Mouse (Mus musculus) adrenal gland, postnatal 10 days (tissue): ENCODE results near the gene Ndufaf8. TPM values are rescaled to one million over a fixed set of nuclear protein-coding genes. Genes with fewer than 3 reads are reported as not detected.

Experiments
- DNase-seq: peaks from one replicate; pipeline ENCODE4 v3.0.0; 2021; ENCODE audit warnings: mixed read lengths
- total RNA-seq, 2 experiments: library from RNA; stranded (reverse); gene quantifications; 2 replicates each; pipeline ENCODE4 v1.2.3; 2021

The Ndufaf8 gene
- total RNA-seq, 2 experiments from 2014 or later: 53.1 to 53.9 TPM

DNA sequence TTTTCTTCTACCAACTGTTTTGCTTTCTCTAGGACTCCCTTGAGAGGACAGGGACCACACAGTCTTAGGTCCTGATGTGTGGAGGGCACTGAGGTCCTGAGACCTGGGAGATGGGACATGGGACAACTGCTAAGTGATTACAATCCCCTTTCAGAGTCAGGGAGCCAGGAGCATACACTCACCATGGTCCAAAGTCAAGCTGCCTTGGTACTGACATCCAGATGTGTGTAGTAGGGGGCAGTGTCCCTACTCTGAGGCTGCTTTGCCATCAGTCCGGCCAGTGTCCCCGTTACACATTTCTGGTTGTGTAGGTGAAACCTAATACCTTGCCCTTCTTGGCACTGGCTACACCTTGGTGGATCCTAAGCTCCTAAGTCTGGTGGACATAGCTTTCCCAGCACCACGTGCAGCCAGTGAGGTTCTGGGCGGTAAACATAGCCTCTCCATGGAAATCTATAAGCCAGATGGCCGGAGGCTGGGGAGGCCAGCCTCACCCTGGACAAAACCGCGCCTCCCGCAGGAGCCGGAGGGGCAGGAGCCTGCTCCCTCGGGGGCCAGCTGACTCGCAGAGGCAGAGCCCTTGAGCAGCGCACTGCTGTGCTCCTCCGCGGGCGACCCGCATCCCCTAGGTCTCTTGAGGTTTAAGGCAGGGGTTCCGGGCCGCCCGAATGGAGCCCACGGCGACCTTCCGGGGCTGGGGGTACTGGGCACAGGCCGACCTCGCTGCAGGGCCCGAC is 12.7 kb upstream of the Ndufaf8 start:
- DNase-seq: peak; percentile 66

DNA sequence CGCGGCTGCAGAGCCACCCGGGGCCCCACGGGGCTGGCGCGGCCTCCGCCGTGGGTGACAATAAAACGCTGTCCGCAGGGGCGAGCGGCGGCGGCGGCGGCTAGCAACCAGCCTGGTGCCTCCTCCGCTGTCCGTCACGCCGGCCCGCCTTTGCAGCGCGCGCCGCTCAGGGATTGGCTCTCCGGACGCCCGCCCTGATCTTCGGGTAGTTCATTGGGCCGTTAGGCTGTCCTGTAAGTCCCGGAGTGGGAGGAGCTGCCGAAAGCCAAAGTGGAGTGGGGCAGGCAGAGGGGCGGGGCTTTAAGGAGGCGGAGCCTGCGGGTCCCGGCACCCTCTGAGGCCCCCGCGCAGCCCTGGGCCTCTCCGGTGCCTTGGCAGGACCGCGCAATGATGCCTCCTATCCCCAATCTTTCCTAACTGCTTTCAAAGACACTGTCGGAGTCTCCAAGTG is 12.0 kb upstream of the Ndufaf8 start, which contains the start of gene Cep131:
Cep131 (minus strand) TSS at position 126 of the 451 bp plus-strand sequence.
- peak; percentile 99 for DNase-seq

DNA sequence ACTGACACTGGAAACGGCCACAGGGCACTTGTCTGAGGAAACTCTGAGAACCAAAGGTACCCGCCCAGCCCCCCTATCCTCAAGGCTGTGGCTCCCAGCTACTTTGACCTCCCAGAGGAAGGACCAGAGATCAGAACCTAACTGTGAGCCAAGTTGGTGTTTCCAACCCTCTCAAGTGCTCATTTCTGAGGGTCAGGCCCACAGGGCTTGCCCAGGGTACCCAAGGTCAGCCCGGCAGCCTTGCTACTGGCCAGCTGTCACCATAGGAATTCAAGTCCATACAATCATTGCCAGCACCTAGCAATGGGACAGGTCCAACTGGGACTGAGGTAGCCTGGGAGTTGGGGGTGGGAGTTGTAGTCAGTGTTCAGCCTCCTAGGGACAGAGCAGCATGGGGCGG is 8.1 kb upstream of the Ndufaf8 start:
- peak; percentile 56 for DNase-seq

DNA sequence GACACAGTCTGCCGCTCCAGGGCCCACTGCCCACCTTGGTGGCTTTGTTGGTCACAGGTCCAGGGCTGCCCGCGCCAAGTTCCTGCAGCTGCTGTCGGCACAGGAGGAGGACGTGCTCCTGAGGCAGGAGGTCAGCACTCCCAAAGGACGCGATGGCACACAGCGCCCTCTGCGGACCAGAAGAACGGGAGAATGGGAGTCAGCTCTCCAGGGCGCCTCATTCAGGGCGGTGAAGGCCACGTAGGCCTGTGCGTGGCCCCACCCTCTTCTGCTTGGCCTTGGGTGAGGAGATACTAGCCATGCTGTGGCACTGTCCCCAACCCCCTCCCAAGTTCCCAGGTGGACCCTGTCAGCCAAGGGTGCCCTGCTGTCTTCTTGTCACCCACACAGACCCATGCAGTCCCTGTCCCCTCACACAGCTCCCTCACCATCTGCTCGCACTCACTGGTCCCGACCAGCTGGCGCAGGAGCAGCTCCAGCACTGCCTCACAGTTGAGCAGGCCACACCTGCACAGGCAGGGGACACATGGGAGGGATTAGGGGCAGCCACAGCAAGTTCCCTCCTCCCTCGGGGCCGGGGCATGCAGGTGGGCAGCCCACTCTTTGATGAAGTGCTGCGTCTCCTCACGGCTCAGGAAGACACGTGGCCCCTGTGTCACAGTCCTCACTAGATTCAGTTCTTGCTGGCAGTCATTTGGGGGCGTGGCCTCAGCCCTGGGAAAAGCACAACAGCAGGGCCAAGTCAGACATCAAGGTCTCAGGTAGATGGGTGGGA is 5.7 kb upstream of the Ndufaf8 start:
- peak; percentile 81 for DNase-seq

DNA sequence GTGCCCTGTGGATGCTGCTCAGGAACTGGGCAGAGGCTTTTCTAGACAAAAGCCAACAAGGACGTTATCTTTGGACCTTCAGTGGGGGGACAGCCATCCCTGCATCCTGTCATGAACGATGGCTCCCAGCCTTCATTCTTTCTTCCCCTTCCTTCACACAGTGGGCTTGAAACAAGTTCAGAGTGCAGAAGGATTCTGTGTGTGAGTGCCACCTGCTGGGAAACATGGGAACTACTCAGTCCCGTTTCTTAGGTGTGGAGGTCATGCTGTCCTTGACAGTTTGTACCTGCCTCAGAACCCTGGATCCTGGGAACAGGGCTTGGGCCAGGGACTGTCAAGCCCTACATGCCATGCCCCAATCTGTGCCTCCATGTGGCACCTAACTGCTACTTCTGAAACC is 2.3 kb downstream of the Ndufaf8 start:
- peak; percentile 75 for DNase-seq

DNA sequence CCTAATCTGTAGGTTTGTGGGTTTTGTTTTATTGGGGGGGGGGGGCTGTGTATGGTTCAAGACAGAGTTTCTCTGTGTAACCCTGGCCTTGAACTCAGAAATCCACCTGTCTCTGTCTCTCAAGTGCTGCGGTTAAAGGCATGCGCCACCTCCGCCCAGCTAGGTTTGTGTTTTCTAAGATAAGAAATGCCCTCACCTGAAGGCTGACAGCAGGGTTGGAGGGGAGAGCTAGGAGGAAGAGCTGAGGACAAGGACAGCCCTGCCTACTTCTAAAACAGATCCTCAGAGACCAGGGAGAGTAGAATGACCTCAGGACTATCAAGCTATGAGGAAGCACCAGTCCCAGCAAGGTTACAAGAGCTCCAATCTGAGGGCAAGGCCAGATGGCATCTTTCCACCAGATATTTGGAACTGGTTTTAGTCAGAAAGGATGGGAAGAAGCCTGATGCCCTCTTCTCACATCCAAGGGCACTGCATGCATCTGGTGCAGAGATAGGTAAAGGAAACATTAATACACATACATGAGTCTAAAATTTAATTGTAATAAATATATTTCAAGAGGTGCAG is 4.8 kb downstream of the Ndufaf8 start:
- peak; percentile 45 for DNase-seq

DNA sequence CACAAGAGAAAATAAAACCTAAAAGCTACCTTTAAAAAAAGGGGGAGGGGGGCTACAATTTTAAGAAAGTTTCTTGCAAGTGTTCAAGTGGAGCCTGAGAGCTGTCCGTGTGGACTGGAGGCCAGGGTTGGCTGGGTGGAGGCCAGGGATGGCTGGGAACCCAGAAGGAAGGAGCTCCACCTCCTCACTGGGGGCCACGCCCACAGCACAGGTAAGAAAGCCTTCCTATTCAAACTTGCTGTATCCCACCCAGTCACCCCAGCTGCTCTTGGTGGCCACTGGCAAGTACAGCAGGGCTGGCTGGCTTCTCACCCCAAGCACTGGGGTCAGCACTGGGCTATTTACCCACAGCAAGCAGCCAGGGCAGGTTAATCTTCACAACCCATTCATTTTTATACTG is 8.3 kb downstream of the Ndufaf8 start:
- no peak for DNase-seq

DNA sequence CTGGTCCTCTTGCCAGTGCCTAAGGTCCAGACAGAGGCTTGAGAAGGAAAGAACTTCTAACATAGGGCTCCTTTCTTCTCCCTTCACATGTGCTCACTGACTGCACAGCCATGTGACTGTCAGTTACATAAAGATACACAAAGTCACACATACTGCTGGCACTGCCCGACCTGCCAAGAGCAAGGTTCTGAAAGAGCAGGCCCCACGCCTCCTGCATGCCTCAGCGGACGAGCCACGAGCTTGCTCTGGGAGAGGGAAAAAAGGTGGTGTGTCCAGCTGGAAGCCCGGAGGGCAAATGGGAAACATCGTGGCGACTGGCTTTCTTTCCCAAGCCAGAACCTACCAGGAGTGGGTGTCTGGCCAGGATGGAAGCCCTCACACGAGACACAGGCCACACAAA is 9.1 kb downstream of the Ndufaf8 start:
- no peak for DNase-seq

DNA sequence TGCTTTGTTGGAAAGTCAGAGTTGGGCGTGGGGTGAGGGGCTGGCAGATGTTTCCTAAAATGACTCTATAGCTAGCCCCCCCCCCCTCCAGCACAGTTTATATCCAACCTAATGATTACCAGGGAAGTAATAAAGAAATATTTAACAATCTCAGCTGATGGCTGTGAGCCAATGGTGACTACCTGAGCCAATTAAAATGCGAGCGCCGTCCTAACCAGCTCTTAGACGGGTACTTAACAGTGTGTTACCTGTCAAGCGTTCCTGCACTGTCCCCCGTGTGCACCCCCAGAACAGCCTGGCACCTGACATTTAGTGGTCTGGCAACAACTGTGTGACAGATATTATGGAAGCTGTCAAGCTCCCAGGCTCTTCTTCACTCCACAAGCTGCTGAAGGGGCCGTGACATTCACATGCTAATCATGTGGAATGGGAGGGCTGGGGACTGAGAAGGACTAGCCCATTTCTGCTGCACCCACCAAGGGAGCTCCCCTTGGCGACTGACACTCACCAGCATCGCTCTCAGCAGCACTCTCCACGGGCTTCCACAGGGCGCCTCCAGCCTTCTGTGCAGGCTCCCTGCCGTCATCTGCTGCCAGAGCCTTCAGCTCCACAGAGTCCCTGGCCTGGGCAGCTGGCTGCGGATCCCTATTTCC is 11.0 kb downstream of the Ndufaf8 start:
- no peak for DNase-seq

DNA sequence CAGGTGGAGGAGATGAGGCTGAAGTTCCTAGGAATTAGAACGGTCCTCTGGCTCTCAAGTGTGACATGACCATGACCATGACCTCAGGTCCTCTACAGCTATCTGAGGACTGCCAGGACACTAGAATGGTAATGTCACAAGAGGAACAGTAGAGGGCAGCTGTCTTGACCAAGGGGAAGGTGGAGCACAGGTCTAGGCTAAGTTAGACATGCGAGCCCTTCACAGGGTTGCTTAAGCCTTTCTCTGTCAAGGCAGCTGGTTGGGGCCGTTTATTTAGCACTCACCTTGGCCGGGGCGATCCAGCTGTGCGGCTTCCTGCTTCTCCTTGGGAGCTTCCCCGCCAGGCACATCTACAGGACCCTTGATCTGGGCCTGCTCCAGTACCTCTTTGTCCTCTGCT is 11.8 kb downstream of the Ndufaf8 start:
- DNase-seq: no peak

DNA sequence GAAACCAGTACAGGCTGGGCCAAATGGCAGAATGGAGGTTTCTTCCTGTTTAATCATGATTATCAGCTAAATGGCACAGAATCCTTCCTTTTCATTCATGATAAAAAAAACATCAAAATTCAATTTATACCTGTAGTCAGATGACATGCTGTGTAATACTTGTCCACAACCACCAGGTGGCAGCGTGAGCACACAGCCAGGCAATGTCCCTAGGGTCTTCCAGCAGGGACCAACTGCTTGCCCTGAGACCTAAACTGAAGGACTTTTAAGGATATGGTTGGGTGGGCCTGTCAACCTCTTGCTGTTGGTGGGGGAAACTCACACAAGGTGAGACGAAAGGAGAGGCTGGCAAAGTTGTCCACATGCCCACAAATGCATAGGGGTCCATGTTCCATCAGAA is 12.3 kb downstream of the Ndufaf8 start:
- peak; percentile 70 for DNase-seq

DNA sequence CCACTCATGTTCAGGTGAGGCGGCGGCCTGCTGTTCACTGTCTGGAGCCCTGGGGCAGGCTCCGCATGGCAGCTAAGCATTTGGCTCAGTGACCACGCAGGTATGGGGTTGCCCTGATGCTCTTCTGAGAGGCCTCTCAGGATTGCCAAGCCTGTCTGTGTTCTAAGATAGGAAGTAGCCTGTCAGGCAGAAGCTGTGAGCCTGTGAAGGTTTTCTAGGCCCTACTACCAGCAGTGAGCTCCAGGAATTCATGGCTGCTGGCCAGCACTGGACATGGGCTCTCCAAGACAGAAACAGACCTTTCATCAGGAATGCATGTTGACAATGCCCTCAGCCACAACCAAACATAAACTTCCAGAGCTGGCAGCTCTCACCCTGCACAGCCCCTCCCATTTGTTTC is 13.4 kb downstream of the Ndufaf8 start:
- DNase-seq: no peak

DNA sequence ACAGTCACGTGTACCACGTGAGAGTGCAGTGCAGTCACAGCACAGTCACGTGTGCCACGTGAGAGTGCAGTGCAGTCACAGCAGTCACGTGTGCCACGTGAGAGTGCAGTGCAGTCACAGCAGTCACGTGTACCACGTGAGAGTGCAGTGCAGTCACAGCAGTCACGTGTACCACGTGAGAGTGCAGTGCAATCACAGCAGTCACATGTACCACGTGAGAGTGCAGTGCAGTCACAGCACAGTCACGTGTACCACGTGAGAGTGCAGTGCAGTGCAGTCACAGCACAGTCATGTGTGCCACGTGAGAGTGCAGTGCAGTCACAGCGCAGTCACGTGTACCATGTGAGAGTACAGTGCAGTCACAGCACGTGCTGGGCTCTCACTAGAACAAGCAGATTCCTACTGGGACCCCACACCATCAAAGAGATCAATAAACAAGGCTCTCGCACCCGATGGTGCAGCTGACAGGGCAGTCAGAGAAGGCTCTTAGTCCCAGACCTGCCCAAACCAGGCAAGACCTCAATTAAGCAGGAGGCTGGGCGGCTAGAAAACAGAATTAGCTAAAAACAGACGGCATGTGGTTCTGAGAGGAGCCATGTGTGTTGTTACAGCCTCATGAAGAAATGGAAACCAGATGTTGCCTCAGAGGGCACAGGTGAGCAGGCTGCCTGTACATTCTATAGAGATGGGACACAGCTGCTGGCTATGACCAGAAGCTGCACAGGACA is 15.9 kb downstream of the Ndufaf8 start:
- DNase-seq: no peak

DNA sequence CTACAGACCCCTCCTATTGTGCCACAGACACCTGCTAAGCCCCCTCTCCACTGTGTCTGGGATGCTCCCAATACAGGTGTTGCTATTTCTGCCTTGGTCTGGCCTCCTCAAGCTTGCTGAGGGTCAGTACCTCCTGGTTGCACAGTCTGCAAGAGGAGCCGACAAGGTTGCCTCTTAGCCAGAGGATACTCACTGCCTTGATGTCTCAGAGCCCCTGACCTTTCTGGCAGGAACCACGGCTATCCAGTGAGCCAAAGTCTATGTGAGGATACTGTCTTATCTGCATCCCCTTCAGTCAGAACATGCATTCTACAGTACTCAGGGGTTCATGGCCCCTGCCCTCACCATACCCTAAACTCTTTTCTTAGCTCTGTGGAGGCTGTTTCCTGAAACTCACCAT is 18.9 kb downstream of the Ndufaf8 start:
- DNase-seq: no peak

DNA sequence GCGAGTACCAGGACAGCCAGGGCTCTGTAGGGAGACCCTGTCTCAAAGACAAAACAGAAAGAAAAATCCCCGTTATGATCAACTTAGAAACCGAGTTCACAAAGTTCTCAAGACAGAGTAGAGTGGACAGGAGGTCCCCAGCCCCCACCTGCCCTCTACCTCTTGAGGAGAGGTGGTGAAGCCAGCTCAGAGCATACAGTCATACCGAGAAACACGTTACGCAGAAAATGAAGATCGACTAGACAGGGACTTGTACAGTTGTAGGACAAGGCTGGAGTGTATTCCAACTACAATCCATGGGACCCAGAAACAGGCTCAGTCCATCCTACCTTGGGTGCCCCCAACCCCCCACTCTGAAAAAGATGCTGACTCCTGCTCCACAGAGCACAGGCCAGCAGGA is 20.4 kb downstream of the Ndufaf8 start:
- no peak for DNase-seq

DNA sequence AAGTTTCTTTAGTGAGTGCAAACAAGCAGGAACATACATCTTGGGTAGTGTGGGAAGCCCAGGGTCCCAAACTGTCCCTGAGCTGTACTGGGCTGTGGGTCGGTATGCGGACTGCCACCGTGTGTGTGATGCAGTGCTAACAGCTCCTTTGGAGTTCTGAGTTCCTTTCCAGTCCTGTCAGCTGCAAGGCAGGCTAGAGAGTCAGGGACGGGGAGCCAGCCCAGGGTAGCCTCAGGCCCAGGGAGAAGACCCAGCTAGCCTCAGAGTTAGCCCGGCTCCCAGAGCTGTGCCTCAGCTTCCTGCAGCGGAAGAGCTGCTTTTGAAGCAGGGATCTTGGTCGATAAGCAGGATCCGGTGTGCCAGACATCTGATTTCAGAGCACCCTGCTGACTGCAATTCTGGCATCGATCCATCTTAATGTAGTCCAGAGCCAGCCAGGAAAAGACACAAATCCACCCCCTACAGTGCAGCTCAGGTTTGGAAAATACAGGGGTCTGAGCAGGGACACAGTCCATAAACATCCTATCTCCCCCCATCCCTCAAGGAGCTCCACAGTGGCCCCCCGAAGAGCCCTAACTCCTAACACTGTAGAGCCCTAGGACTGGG is 21.3 kb downstream of the Ndufaf8 start:
- no peak for DNase-seq

DNA sequence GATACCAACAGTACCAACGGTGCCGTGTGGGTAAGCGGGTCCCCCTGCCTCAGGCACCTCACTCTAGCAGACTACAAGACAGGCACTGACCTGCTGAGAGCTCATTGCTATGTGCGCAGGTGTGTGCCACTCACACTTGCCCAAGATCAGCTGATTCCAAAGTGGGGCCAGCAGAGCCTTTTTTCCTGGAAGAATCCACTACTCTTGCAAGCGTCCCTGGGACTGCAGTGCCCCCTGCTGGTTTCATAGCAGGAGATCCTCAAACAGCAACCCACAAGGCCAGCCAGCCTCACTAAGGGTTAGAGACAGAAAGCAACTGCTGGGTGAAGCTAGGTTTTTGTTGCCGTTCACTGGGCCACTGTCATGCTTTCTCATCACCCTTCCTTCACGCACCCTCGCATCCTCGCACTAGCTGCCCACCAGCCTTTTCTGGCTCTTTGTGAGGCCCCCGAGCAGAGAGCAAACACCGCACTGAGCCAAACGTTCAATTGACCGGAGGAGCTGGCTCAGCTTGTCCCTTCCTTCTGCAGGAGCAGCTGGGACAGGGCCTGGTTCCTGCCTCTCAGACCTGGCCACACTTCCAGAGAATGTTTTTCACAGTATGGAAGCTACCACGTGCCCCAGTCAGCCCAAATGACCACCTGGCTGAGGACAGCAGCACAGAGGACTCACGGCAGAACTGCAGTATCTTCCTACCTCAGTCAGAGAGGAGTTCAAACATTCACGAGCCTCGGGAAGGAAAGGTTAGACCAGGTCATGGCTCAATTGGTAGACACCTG is 22.1 kb downstream of the Ndufaf8 start:
- DNase-seq: peak; percentile 84

DNA sequence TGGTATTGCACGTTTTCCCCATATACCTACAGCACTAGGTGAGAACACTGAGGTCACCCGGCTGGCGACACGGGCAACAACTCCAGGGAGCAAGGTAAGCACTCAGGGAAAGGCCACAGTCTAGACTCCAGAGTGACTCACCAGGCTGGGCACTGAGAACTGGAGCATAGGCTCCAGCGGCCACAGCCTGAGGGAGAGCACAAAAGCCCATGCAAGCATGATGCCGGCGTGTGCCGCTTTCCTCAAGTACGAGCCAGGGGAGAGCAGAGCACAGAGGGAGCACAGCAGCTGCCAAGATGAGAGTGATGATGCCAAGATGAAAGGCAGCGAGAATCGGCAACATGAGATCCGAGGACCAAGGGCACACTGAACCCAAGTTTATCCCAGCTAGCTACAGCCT is 23.4 kb downstream of the Ndufaf8 start:
- DNase-seq: peak; percentile 45

DNA sequence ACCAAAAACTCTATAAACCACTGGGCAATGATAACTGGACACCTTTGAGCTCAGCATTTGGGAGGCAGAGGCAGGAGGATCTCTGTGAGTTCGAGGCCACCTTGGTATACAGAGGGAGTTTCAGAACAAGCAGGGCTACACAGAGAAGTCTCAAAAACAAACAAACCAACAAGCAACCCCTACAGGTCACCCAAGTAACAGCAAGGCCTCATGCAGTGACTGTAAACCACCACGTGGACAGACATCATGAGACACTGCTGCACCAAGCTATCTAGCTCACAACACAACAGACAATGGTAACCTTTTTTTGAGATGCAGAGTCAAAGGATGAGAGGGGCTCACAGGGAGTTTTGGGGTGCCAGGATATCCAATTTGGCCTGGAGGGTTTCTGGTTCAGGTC is 28.1 kb downstream of the Ndufaf8 start:
- no peak for DNase-seq

DNA sequence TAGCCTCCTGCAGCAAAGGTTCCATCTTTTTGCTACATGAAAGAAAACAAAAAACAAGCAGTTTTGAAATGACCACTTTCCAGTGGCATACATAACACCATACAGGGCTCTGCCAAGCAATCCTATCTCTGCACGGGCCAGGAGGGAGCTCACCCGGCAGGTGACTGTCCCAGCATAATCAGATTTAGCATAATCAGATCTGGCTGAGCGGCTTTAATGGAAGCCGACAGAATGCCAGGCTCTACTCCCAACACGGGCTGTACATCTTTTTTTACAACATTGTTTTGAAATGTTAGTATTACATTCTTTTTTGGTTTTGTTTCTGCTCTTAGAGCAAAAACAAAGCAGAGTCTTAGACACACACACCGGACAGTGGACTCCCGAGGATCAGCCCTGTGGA is 30.6 kb downstream of the Ndufaf8 start:
- no peak for DNase-seq

DNA sequence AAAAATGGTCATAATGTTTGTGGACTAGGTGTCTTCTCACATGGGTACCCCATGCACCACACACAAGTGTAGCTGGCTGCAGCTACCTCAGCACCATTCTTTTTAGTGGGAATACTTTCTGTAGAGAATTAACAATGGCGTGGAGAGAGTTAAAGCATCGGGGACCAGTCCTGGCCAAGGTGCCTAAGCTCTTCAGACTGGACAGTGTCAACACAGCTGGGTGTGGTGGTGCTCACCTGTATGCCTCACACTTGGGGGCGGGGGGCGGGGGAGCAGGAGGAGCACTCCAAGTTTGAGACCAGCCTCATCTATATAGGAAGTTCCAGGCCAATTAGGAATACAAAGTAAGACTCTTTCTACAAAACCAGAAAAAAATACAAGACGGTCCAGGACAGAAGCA is 35.4 kb downstream of the Ndufaf8 start:
- no peak for DNase-seq
